Mouse (Mus musculus) embryonic facial prominence, embryonic 11.5 days (tissue): Measurements from ENCODE around the gene Fer1l4. TPM values are rescaled to one million over a fixed set of nuclear protein-coding genes. Genes with fewer than 3 reads are reported as not detected.

ENCODE experiments used
- ATAC-seq: fragments of 200-750 bp; cut with Nextera tagmentation; replicated peaks from 2 replicates; pipeline ENCODE4 v1.8.0; 2017; ENCODE audit warnings: low read depth; ENCODE audit not compliant: insufficient number of reproducible peaks, low FRiP score, low TSS enrichment
- DNase-seq: peaks from one replicate; pipeline ENCODE4 v3.0.0-alpha.2; 2015; ENCODE audit warnings: low spot score
- H3K27ac ChIP-seq: fragments of 300-500 bp; sonication (generic); replicated peaks from 2 replicates; pipeline ENCODE4 v1.5.1; 2014; ENCODE audit warnings: mild to moderate bottlenecking, low read depth, low read length, control low read depth
- H3K27me3 ChIP-seq: fragments of 300-500 bp; sonication (generic); 2 replicates; pipeline ENCODE4 v1.6.1; 2014; ENCODE audit warnings: mild to moderate bottlenecking, low read length, moderate library complexity, mixed read lengths; ENCODE audit not compliant: control insufficient read depth, insufficient read depth
- H3K36me3 ChIP-seq: fragments of 300-500 bp; sonication (generic); replicated peaks from 2 replicates; pipeline ENCODE4 v1.6.1; 2014; ENCODE audit warnings: low read depth, mild to moderate bottlenecking, low read length, moderate library complexity, mixed read lengths; ENCODE audit not compliant: control insufficient read depth, insufficient read depth
- H3K4me1 ChIP-seq: fragments of 300-500 bp; sonication (generic); 2 replicates; pipeline ENCODE4 v1.6.1; 2014; ENCODE audit warnings: low read length, mixed read lengths; ENCODE audit not compliant: control insufficient read depth, insufficient read depth
- H3K4me2 ChIP-seq: fragments of 300-500 bp; sonication (generic); 2 replicates; pipeline ENCODE4 v1.6.1; 2014; ENCODE audit warnings: low read depth, mild to moderate bottlenecking, control low read depth, low read length, moderate library complexity
- H3K4me3 ChIP-seq: fragments of 300-500 bp; sonication (generic); 2 replicates; pipeline ENCODE4 v1.5.1; 2014; ENCODE audit warnings: low read depth, low read length, control low read depth
- H3K9ac ChIP-seq: fragments of 300-500 bp; sonication (generic); replicated peaks from 2 replicates; pipeline ENCODE4 v1.6.1; 2014; ENCODE audit warnings: mild to moderate bottlenecking, control low read depth, low read length
- H3K9me3 ChIP-seq: fragments of 300-500 bp; sonication (generic); replicated peaks from 2 replicates; pipeline ENCODE4 v1.6.1; 2016; ENCODE audit warnings: mild to moderate bottlenecking, low read length, inconsistent platforms, mixed read lengths; ENCODE audit not compliant: control insufficient read depth
- WGBS: fragments of 180-500 bp; shearing (Covaris S2); extraction: QIAGEN DNeasy Blood & Tissue Kit; methylation state at CpG from one replicate; pipeline ENCODE4 v1.1.7; 2014; 5-methylcytosine and 5-hydroxymethylcytosine counted together
- polyA plus RNA-seq: library from polyadenylated mRNA; unstranded; fragments of >200 nt; fragmentation: Nextera tagmentation; extraction: Ambion mirVana; gene quantifications from 2 replicates; pipeline ENCODE4 v1.2.1, GENCODE M21; 2014

Gene Fer1l4
- polyA plus RNA-seq, 1 experiment from 2014 or later, result 0.10 TPM

GRCm38 (mm10) chr2:156005393-156005792 lies 47.4 kb downstream of the Fer1l4 start:
- Histone ChIP-seq H3K4me2 (no peak overlapping the region), H3K4me1 (no peaks in the 10 kb centered on the region), H3K4me3 (no peak overlapping the region), H3K9ac (no peak overlapping the region), H3K27me3 (no peaks in the 10 kb centered on the region), H3K36me3 (no peaks in the 10 kb centered on the region; the same call in 1 of the 2 replicates), H3K9me3 (no peaks in the 10 kb centered on the region), H3K27ac (no peak overlapping the region)
- no peak for ATAC-seq
- WGBS, result 90% methylated on average over 4 of the region's 4 CpGs
- no peak for DNase-seq

- H3K9me3 ChIP-seq, result no peaks in the 10 kb centered on the region
- ATAC-seq (no peak), DNase-seq (no peak)
- H3K27me3 ChIP-seq, result no peaks in the 10 kb centered on the region
- H3K4me2 ChIP-seq, result no peak overlapping the region
- no peak overlapping the region for H3K4me3 ChIP-seq
- H3K9ac ChIP-seq, result no peak overlapping the region
- WGBS, result 88% methylated on average over 14 of the region's 14 CpGs
- no peak overlapping the region for H3K27ac ChIP-seq
- H3K36me3 ChIP-seq, result peaks cover 32% of the 10 kb centered on the region
- no peaks in the 10 kb centered on the region for H3K4me1 ChIP-seq
Measured at GRCm38 (mm10) chr2:155991863-155992321, 60.9 kb downstream of the Fer1l4 start.

DNA sequence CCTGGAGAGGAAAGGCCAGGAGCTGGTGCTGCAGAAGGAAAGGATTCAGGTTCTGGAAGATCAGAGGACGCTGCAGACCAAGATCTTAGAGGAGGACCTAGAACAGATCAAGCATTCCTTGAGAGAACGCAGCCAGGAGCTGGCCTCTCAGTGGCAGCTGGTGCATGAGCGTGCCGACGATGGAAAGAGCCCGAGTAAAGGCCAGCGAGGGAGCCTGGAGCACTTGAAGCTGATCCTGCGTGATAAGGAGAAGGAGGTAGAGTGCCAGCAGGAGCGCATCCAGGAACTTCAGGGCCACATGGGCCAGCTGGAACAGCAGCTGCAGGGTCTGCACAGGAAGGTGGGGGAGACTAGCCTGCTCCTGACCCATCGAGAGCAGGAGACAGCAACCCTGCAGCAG lies 61.6 kb downstream of the Fer1l4 start:
- 91% methylated on average over 10 of the region's 10 CpGs for WGBS
- no peak for ATAC-seq
- H3K4me3 ChIP-seq, result no peak overlapping the region

DNA sequence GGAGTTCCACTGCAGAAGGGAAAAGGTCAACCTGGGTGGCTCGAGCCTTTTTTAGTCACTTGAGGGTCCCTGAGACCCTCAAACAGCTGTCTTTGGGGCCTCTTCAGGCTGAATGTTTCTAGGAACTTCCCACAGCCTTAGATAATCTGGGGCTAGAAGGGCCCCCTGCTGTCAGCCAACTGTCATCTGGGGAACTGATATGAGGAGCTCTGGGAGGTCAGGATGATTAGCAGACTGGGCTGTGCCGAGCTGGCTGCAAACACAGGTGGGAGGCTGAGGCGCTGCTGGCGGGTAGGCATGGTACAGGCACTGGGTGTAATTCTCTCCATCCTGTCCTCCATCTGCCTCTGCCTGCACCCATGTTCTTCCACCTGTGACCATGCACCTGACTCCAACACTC lies 63.7 kb downstream of the Fer1l4 start:
- H3K4me1 ChIP-seq, result no peaks in the 10 kb centered on the region
- no peak for ATAC-seq
- no peak overlapping the region for H3K9ac ChIP-seq
- H3K4me2 ChIP-seq, result no peak overlapping the region
- no peaks in the 10 kb centered on the region for H3K27me3 ChIP-seq
- H3K36me3 ChIP-seq, result peaks cover 31% of the 10 kb centered on the region
- no peaks in the 10 kb centered on the region for H3K9me3 ChIP-seq
- H3K27ac ChIP-seq, result no peak overlapping the region
- H3K4me3 ChIP-seq, result no peak overlapping the region
- 79% methylated on average over 4 of the region's 4 CpGs for WGBS
- no peak for DNase-seq

More for the DNA sequence above, 61.6 kb downstream of the Fer1l4 start:
- Histone ChIP-seq H3K27me3 (no peaks in the 10 kb centered on the region), H3K4me1 (no peaks in the 10 kb centered on the region), H3K9ac (no peak overlapping the region), H3K27ac (no peak overlapping the region), H3K9me3 (no peaks in the 10 kb centered on the region), H3K36me3 (peaks cover 30% of the 10 kb centered on the region), H3K4me2 (no peak overlapping the region)
- no peak for DNase-seq

DNA sequence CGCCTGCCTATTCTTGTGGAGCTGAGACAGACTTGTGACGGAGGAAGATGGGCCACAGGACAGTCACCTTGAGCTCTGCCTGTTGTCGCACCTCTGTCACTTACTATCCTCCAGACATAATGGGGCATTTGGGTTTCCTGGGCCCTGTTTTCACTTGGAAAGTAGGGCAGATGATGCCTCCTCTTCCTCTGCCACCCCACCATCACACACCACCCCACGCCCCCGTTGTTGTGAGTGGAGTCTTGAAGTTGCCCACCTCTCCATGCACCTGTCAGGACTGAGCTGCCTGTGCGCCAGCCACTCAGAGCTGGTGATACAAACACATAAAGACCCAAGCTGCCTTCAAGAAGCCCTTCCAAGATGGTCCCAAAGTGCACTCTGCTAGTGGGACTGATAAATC lies 65.6 kb downstream of the Fer1l4 start:
- ATAC-seq (no peak), DNase-seq (no peak)
- Histone ChIP-seq H3K27me3 (no peaks in the 10 kb centered on the region), H3K9ac (no peak overlapping the region), H3K4me2 (no peak overlapping the region), H3K36me3 (peaks cover 27% of the 10 kb centered on the region), H3K4me3 (no peak overlapping the region), H3K9me3 (no peaks in the 10 kb centered on the region), H3K27ac (no peak overlapping the region), H3K4me1 (no peaks in the 10 kb centered on the region)
- 97% methylated on average over 6 of the region's 6 CpGs for WGBS

GRCm38 (mm10) chr2:155985776-155986175 lies 67.0 kb downstream of the Fer1l4 start:
- no peak overlapping the region for H3K4me2 ChIP-seq
- no peak overlapping the region for H3K27ac ChIP-seq
- H3K4me1 ChIP-seq, result no peaks in the 10 kb centered on the region
- 84% methylated on average over 7 of the region's 7 CpGs for WGBS
- no peak overlapping the region for H3K9ac ChIP-seq
- no peak overlapping the region for H3K4me3 ChIP-seq
- H3K36me3 ChIP-seq, result peaks cover 29% of the 10 kb centered on the region
- ATAC-seq (no peak), DNase-seq (no peak)
- no peaks in the 10 kb centered on the region for H3K9me3 ChIP-seq
- no peaks in the 10 kb centered on the region for H3K27me3 ChIP-seq

DNA sequence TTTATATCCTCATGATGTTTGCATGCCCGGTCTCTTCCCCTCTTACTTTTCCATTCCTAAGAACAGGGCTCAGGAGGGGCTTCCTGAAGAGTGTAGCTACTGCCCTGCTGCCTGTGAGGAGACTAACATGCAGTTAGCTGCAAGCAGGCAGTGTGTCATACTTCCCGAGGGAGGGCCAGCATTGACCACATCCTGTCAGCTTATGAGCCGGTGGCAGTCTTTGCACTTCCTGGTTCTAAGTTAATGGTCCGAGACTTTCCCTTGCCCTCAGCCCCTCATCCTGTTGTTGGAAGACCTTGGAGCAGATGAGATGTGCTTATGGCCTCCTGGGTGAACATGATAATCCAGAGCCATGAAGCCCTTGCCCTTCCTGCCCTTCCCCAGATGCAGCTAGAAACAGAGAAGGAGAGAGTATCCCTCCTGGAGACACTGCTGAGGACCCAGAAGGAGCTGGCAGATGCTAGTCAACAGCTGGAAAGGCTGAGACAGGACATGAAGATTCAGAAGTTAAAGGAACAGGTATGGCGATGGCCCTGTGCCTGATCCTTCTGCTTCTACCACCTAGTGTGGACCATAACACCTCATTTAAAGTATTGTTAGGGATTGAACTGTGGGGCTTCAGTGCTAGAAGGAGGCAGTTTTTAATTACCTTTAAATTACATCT lies 73.3 kb downstream of the Fer1l4 start:
- Histone ChIP-seq H3K4me1 (no peaks in the 10 kb centered on the region), H3K27me3 (no peaks in the 10 kb centered on the region), H3K27ac (no peak overlapping the region), H3K36me3 (peaks cover 29% of the 10 kb centered on the region), H3K9me3 (no peaks in the 10 kb centered on the region), H3K9ac (no peak overlapping the region), H3K4me3 (no peak overlapping the region), H3K4me2 (no peak overlapping the region)
- ATAC-seq (no peak), DNase-seq (no peak)
- 87% methylated on average over 5 of the region's 5 CpGs for WGBS

DNA sequence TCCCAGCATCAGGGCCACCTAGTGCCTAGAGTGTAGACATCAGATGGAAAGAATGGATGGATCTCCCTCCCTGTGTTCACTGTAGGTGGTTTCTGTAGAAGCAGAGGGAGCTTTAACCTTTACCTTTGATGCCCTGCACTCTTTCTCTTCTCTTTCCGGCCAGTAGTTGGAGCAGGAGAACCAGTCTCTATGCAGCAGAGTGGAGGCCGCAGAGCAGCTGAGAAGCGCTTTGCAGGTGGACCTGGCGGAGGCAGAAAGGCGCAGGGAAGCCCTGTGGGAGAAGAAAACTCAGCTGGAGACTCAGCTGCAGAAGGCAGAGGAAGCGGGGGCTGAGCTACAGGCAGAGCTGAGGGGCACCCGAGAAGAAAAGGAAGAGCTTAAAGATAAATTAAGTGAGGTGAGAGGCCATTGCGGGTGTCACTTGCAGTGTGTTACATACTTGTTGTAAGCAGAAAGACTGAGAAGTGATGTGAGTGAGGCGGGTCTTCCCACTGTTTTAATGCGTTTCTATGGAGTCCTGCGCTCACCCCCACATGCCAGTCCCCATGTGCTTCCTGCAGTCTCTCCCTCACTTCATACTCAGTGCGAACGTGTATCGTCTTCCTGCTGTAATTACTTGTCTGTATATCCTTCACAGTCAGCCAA lies 78.5 kb downstream of the Fer1l4 start:
- DNase-seq (no peak), ATAC-seq (no peak)
- Histone ChIP-seq H3K4me2 (no peak overlapping the region), H3K27me3 (no peaks in the 10 kb centered on the region), H3K4me3 (no peak overlapping the region), H3K9ac (no peak overlapping the region), H3K36me3 (peaks cover 31% of the 10 kb centered on the region), H3K4me1 (no peaks in the 10 kb centered on the region), H3K9me3 (no peaks in the 10 kb centered on the region), H3K27ac (no peak overlapping the region)
- WGBS, result 82% methylated on average over 14 of the region's 14 CpGs
